Mouse (Mus musculus) liver, postnatal 0 days (tissue): ENCODE data around the gene Plekhh3.

Source experiments
- CTCF ChIP-seq: sonication (generic); IDR thresholded peaks from 2 replicates; pipeline ENCODE4 v1.5.1; 2016; ENCODE audit warnings: antibody characterized with exemption, low read depth
- EP300 ChIP-seq: IDR thresholded peaks from 2 replicates; pipeline ENCODE4 v1.6.1; 2016; ENCODE audit warnings: antibody characterized with exemption, low read depth, mild to moderate bottlenecking

GRCm38 (mm10) chr11:101173112-101173511 lies 2.0 kb upstream of the Plekhh3 start:
- no peak for TF ChIP-seq CTCF
- TF ChIP-seq EP300, result no peak
